Mouse (Mus musculus) liver, embryonic 15.5 days (tissue): ENCODE measurements around the gene Gm3776. TPM values are rescaled to one million over a fixed set of nuclear protein-coding genes. Genes with fewer than 3 reads are reported as not detected.
"Not testable (repeated sequence)": the region's sequence is repeated elsewhere in the genome, so short reads cannot be mapped to it uniquely, and the experiment has no call there.

ENCODE experiments used
- ATAC-seq: fragments of 200-750 bp; cut with Nextera tagmentation; 2 replicates; pipeline ENCODE4 v1.8.0; 2017; ENCODE audit warnings: moderate number of reproducible peaks, mild to moderate bottlenecking, moderate library complexity; ENCODE audit not compliant: insufficient read depth
- H3K27ac ChIP-seq: fragments of 300-500 bp; sonication (generic); replicated peaks from 2 replicates; pipeline ENCODE4 v1.5.1; 2015; ENCODE audit warnings: mild to moderate bottlenecking, inconsistent platforms
- H3K27me3 ChIP-seq: fragments of 300-500 bp; sonication (generic); 2 replicates; pipeline ENCODE4 v1.6.1; 2015; ENCODE audit warnings: mild to moderate bottlenecking, inconsistent platforms
- H3K36me3 ChIP-seq: fragments of 300-500 bp; sonication (generic); replicated peaks from 2 replicates; pipeline ENCODE4 v1.6.1; 2015; ENCODE audit warnings: moderate library complexity, mild to moderate bottlenecking, inconsistent platforms
- H3K4me1 ChIP-seq: fragments of 300-500 bp; sonication (generic); replicated peaks from 2 replicates; pipeline ENCODE4 v1.6.1; 2015; ENCODE audit warnings: inconsistent platforms
- H3K4me2 ChIP-seq: fragments of 300-500 bp; sonication (generic); 2 replicates; pipeline ENCODE4 v1.6.1; 2015; ENCODE audit warnings: moderate library complexity, mild to moderate bottlenecking, inconsistent platforms
- H3K4me3 ChIP-seq: fragments of 300-500 bp; sonication (generic); replicated peaks from 2 replicates; pipeline ENCODE4 v1.5.1; 2015; ENCODE audit warnings: mild to moderate bottlenecking, inconsistent platforms
- H3K9ac ChIP-seq: fragments of 300-500 bp; sonication (generic); 2 replicates; pipeline ENCODE4 v1.6.1; 2015; ENCODE audit warnings: moderate library complexity, mild to moderate bottlenecking, inconsistent platforms
- H3K9me3 ChIP-seq: fragments of 300-500 bp; sonication (generic); replicated peaks from 2 replicates; pipeline ENCODE4 v1.6.1; 2016; ENCODE audit warnings: inconsistent platforms
- WGBS: fragments of 180-500 bp; shearing (Covaris S2); methylation state at CpG from one replicate; pipeline ENCODE4 v1.1.7; 2015; ENCODE audit warnings: mixed read lengths; ENCODE audit not compliant: insufficient replicate concordance; 5-methylcytosine and 5-hydroxymethylcytosine counted together
- polyA plus RNA-seq: library from polyadenylated mRNA; unstranded; fragments of >200 nt; fragmentation: Nextera tagmentation; extraction: Ambion mirVana; gene quantifications from 2 replicates; pipeline ENCODE4 v1.2.1, GENCODE M21; 2015

The Gm3776 gene
- polyA plus RNA-seq, 1 experiment from 2014 or later, result 0.36 TPM

GRCm38 (mm10) chr9:78228122-78228521 is 28.8 kb upstream of the Gm3776 start:
- no peaks in the 10 kb centered on the region for H3K36me3 ChIP-seq
- H3K4me1 ChIP-seq, result no peaks in the 10 kb centered on the region
- H3K27me3 ChIP-seq, result no peaks in the 10 kb centered on the region
- WGBS, result 46% methylated on average over 2 of the region's 2 CpGs
- no peak overlapping the region for H3K9ac ChIP-seq
- H3K9me3 ChIP-seq, result no peaks in the 10 kb centered on the region
- no peak for ATAC-seq
- H3K4me2 ChIP-seq, result no peak overlapping the region
- H3K4me3 ChIP-seq, result no peak overlapping the region
- H3K27ac ChIP-seq, result no peak overlapping the region

- not testable (repeated sequence) for H3K9ac ChIP-seq, ATAC-seq, H3K9me3 ChIP-seq, H3K27me3 ChIP-seq, H3K36me3 ChIP-seq, H3K4me2 ChIP-seq, H3K27ac ChIP-seq, H3K4me3 ChIP-seq, H3K4me1 ChIP-seq
- 43% methylated on average over 3 of the region's 3 CpGs for WGBS
Observed at GRCm38 (mm10) chr9:78229658-78230057, 27.3 kb upstream of the Gm3776 start.

DNA sequence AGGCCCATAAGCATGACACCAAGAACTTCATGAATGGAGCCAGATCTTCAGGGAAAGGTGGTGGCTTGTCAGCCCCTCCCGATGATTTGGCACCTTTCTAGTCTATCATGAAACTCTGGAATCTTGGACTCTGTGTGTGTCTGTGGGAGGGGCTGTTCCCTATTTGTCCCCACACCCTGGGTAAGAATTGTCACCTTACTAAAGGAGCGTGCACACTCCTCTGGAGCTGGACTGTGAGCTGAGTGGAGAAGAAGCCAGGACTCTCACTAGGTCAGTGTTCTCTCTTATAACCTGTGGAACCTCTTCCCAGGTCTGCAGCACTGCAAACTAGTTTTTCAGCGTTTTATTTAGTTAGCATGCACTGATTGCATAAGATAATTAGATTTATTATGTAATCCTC is 26.5 kb upstream of the Gm3776 start, which contains the start of gene Gsta1:
Gsta1 (plus strand) TSS at position 196 of the 400 bp plus-strand sequence.
- H3K27me3 ChIP-seq, H3K4me1 ChIP-seq, H3K4me3 ChIP-seq, H3K4me2 ChIP-seq, ATAC-seq, H3K9me3 ChIP-seq, H3K36me3 ChIP-seq, H3K27ac ChIP-seq, H3K9ac ChIP-seq: not testable (repeated sequence)
- 64% methylated on average over 2 of the region's 3 CpGs for WGBS

GRCm38 (mm10) chr9:78233121-78233695 is 23.7 kb upstream of the Gm3776 start:
- H3K27ac ChIP-seq, H3K27me3 ChIP-seq, H3K36me3 ChIP-seq, H3K9ac ChIP-seq, ATAC-seq, H3K4me3 ChIP-seq, H3K4me2 ChIP-seq, H3K9me3 ChIP-seq, H3K4me1 ChIP-seq: not testable (repeated sequence)
- no CpG with 5 or more reads among the region's 10 CpGs for WGBS

- not testable (repeated sequence) for H3K9ac ChIP-seq, H3K9me3 ChIP-seq, H3K4me1 ChIP-seq, H3K4me3 ChIP-seq, H3K36me3 ChIP-seq, H3K4me2 ChIP-seq, ATAC-seq, H3K27me3 ChIP-seq, H3K27ac ChIP-seq
- 50% methylated on average over 4 of the region's 4 CpGs for whole genome bisulfite sequencing
Observed at GRCm38 (mm10) chr9:78255683-78256470, 1.1 kb upstream of the Gm3776 start.

- not testable (repeated sequence) for H3K9me3 ChIP-seq, ATAC-seq, H3K9ac ChIP-seq, H3K27me3 ChIP-seq, H3K36me3 ChIP-seq, H3K4me2 ChIP-seq, H3K4me3 ChIP-seq, H3K27ac ChIP-seq, H3K4me1 ChIP-seq
- 0% methylated on average over 1 of the region's 6 CpGs for WGBS
Observed at GRCm38 (mm10) chr9:78259688-78260087, 2.8 kb downstream of the Gm3776 start.

DNA sequence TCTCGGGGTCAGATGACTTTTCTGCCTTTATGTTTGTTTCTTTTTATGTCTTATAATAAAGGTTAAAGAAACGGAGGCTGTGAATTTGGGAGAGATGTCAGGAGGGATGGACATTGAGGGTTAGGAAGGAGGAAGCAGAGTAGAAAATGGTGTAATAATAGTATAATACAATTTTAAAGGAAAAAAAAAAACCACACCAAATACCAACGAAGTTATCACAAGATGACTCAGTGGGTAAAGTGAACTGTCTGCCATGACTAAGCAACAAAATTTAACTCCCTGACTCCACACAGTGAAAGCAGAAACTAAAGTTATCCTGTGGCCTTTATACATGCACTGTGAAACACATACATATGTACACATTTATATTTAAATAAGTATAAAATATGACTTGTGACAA is 14.0 kb downstream of the Gm3776 start:
- not testable (repeated sequence) for H3K9me3 ChIP-seq, H3K4me1 ChIP-seq, H3K27ac ChIP-seq, H3K27me3 ChIP-seq, H3K4me2 ChIP-seq, ATAC-seq, H3K4me3 ChIP-seq, H3K9ac ChIP-seq, H3K36me3 ChIP-seq
- WGBS, result 41% methylated on average over 3 of the region's 3 CpGs

DNA sequence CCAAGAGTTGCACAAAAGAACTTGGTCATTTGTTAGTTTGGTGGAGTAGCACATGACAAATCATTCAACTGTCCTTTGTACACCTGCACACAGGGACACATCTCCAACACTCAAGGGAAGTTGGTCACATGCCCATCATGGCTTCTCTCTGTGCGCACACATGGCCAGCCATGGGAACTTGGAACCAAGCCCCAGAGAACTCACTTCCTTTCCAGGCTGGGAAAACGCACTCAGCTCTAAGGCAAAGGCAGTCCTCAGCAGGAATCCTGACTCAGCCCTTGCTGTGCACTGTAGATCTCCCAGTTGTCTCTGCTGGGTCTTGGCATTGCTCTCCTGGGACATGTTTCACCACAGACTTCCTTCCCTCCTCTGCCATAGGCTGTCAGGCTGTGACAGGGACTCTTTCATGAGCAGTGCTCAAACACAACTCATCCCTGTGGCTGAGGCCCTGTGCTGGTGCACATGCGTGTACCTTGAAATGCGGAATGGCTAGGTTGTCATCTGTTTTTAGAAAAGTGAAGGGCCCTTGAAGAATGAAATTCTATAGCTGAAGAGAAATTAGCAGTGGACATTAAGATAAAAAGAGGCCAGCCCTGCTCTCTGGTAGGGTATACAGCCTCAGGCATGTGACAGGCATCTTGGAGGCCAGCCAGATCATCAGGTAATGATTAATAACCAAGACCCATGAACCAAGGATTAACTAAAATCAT is 25.2 kb downstream of the Gm3776 start:
- H3K27ac ChIP-seq, ATAC-seq, H3K4me3 ChIP-seq, H3K9ac ChIP-seq, H3K4me1 ChIP-seq, H3K9me3 ChIP-seq, H3K27me3 ChIP-seq, H3K4me2 ChIP-seq, H3K36me3 ChIP-seq: not testable (repeated sequence)
- 65% methylated on average over 4 of the region's 4 CpGs for WGBS

GRCm38 (mm10) chr9:78289063-78289462 is 32.1 kb downstream of the Gm3776 start:
- not testable (repeated sequence) for H3K9me3 ChIP-seq, H3K36me3 ChIP-seq, H3K27ac ChIP-seq, H3K9ac ChIP-seq, ATAC-seq, H3K4me3 ChIP-seq, H3K4me1 ChIP-seq, H3K4me2 ChIP-seq, H3K27me3 ChIP-seq
- WGBS, result 36% methylated on average over 1 of the region's 1 CpGs

GRCm38 (mm10) chr9:78289723-78290122 is 32.8 kb downstream of the Gm3776 start, which contains the start of gene Gm10639:
Gene Gm10639, plus strand, starts transcription at chr9:78289923.
- H3K4me1 ChIP-seq, ATAC-seq, H3K4me3 ChIP-seq, H3K9ac ChIP-seq, H3K27me3 ChIP-seq, H3K27ac ChIP-seq, H3K9me3 ChIP-seq, H3K4me2 ChIP-seq, H3K36me3 ChIP-seq: not testable (repeated sequence)
- 61% methylated on average over 3 of the region's 3 CpGs for WGBS

- H3K4me3 ChIP-seq, H3K4me1 ChIP-seq, H3K9me3 ChIP-seq, H3K9ac ChIP-seq, H3K4me2 ChIP-seq, H3K27ac ChIP-seq, H3K36me3 ChIP-seq, H3K27me3 ChIP-seq, ATAC-seq: not testable (repeated sequence)
- WGBS, result 76% methylated on average over 8 of the region's 8 CpGs
Observed at GRCm38 (mm10) chr9:78292462-78292861, 35.5 kb downstream of the Gm3776 start.
